Mouse (Mus musculus) heart, postnatal 0 days (tissue): ENCODE results near the gene Adamtsl1.

Experiments used
- CTCF ChIP-seq: IDR thresholded peaks from 2 replicates; pipeline ENCODE4 v1.5.1; 2016; ENCODE audit warnings: antibody characterized with exemption, control low read depth, low read depth
- EP300 ChIP-seq: IDR thresholded peaks from 2 replicates; pipeline ENCODE4 v1.6.1; 2016; ENCODE audit warnings: antibody characterized with exemption, low read depth

DNA sequence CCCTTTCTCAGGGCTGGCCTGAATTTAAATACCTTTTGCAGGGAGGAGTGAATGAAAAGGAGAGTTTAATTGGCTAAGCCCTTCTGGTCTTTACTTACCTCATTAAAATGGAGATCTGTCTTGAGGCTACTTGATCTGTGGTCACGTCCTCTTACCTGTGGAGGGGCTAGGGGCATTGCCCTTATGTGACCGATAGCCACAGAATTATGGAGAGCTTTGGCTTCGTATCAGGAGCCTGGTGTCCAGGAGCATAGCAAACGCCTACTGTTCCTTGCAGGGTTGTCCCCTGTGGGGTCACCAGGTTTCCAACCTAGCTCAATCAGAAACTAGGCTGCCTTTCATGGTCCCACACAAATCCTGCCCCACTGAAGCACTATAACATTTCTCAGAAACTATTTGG lies 594.4 kb downstream of the Adamtsl1 start:
- TF ChIP-seq EP300 (no peak), CTCF (no peak)
